Mouse (Mus musculus) heart, postnatal 0 days (tissue): ENCODE measurements around the gene Sost.

Experiments
- CTCF ChIP-seq: IDR thresholded peaks from 2 replicates; pipeline ENCODE4 v1.5.1; 2016; ENCODE audit warnings: antibody characterized with exemption, control low read depth, low read depth
- EP300 ChIP-seq: IDR thresholded peaks from 2 replicates; pipeline ENCODE4 v1.6.1; 2016; ENCODE audit warnings: antibody characterized with exemption, low read depth

GRCm38 (mm10) chr11:102015472-102015871 is 48.7 kb upstream of the Sost start:
- TF ChIP-seq CTCF (no peak), EP300 (no peak)
